Mouse (Mus musculus) urinary bladder, postnatal 36 days (tissue): ENCODE results near the gene Ggn.
"Not testable (repeated sequence)": the region's sequence is repeated elsewhere in the genome, so short reads cannot be mapped to it uniquely, and the experiment has no call there.

Source experiments
- DNase-seq, 2 experiments: peaks; one replicate each; pipeline ENCODE4 v3.0.0; 2022; ENCODE audit warnings: low spot score in 2 of 2, mixed read lengths in 1 of 2

Ggn gene

GRCm38 (mm10) chr7:29212775-29213560 is 43.0 kb downstream of the Ggn start:
- DNase-seq = not testable (repeated sequence)

- no peak for DNase-seq
Observed at GRCm38 (mm10) chr7:29213675-29214082, 43.7 kb downstream of the Ggn start, which contains the start of gene Catsperg1. Gene Catsperg1, minus strand, starts transcription at chr7:29214035.

GRCm38 (mm10) chr7:29214236-29214635 is 44.2 kb downstream of the Ggn start:
- DNase-seq = no peak

- no peak for DNase-seq
Observed at GRCm38 (mm10) chr7:29214846-29215245, 44.8 kb downstream of the Ggn start.
